Mouse (Mus musculus) G1E (cell line): ENCODE measurements around the gene Oat.

Experiments used
- CTCF ChIP-seq: IDR thresholded peaks from 2 replicates; pipeline ENCODE4 v1.5.1; 2012; ENCODE audit warnings: low read depth, low read length, inconsistent platforms, mixed read lengths
- GATA1 ChIP-seq: IDR thresholded peaks from 2 replicates; pipeline ENCODE4 v1.6.1; 2012; ENCODE audit warnings: borderline replicate concordance, low read length, inconsistent platforms, mixed read lengths
- GATA2 ChIP-seq: IDR thresholded peaks from 2 replicates; pipeline ENCODE4 v1.6.1; 2012; ENCODE audit warnings: low read depth, low read length, inconsistent platforms, borderline replicate concordance
- POLR2AphosphoS5 ChIP-seq: IDR thresholded peaks from 2 replicates; pipeline ENCODE4 v1.6.1; 2012; ENCODE audit warnings: low read depth, low read length, inconsistent platforms; ENCODE audit not compliant: insufficient replicate concordance

- TF ChIP-seq CTCF (no peak), POLR2AphosphoS5 (no peak), GATA1 (no peak), GATA2 (no peak)
Observed at GRCm38 (mm10) chr7:132619975-132620918, 44.0 kb upstream of the Oat start.
